Mouse (Mus musculus) CD4-positive helper T cell, adult 2 months (primary cell): ENCODE measurements at regions not wholly inside any gene's neighbourhood (a gene's known extent, or its start where the extent isn't known, plus 50 kb on each side); places are given as distances from the start of the nearest gene placed in this dataset.

ENCODE experiments used
- DNase-seq: peaks from one replicate; pipeline ENCODE4 v3.0.0-alpha.2; 2012; ENCODE audit warnings: low read depth, missing footprints, low spot score

DNA sequence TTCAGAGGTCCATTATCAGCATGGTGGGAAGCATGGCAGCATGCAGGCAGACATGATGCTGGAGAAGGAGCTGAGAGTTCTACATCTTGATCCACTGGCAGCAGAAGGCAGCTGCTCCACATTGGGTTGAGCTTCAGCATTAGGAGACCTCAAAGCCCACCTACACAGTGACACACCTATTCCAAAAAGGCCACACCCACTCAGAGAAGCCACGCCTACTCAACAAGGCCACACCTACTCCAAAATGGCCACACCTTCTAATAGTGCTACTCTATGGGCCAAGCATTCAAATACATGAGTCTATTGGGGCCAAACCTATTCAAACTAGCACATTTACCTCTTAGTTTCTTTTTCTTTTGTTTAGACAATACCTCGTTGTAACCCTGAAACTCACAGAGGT lies 50.4 kb upstream of the Sox13 start:
- no peak for DNase-seq
